Mouse (Mus musculus) cortical plate, adult 2 months (tissue): ENCODE data around the gene Rhou.

Source experiments
- CTCF ChIP-seq: fragments of 200-500 bp; IDR thresholded peaks from 2 replicates; pipeline ENCODE4 v1.5.1; 2011; ENCODE audit warnings: mild to moderate bottlenecking, control low read depth, low read length; ENCODE audit not compliant: insufficient read depth; ENCODE audit errors: extremely low read depth
- POLR2A ChIP-seq: fragments of 200-500 bp; IDR thresholded peaks from 2 replicates; pipeline ENCODE4 v1.6.1; 2011; ENCODE audit warnings: mild to moderate bottlenecking, low read length, control low read depth; ENCODE audit not compliant: insufficient read depth; ENCODE audit errors: extremely low read depth

GRCm38 (mm10) chr8:123682073-123682761, 28.5 kb downstream of the Rhou start:
- TF ChIP-seq POLR2A (no peak), CTCF (no peak)
